Mouse (Mus musculus): ENCODE results near the gene Gars. TPM values are rescaled to one million over a fixed set of nuclear protein-coding genes. Genes with fewer than 3 reads are reported as not detected.

The Gars gene
- 47.9 and 49.9 TPM in 2 replicates for polyA plus RNA-seq (2012)

DNA sequence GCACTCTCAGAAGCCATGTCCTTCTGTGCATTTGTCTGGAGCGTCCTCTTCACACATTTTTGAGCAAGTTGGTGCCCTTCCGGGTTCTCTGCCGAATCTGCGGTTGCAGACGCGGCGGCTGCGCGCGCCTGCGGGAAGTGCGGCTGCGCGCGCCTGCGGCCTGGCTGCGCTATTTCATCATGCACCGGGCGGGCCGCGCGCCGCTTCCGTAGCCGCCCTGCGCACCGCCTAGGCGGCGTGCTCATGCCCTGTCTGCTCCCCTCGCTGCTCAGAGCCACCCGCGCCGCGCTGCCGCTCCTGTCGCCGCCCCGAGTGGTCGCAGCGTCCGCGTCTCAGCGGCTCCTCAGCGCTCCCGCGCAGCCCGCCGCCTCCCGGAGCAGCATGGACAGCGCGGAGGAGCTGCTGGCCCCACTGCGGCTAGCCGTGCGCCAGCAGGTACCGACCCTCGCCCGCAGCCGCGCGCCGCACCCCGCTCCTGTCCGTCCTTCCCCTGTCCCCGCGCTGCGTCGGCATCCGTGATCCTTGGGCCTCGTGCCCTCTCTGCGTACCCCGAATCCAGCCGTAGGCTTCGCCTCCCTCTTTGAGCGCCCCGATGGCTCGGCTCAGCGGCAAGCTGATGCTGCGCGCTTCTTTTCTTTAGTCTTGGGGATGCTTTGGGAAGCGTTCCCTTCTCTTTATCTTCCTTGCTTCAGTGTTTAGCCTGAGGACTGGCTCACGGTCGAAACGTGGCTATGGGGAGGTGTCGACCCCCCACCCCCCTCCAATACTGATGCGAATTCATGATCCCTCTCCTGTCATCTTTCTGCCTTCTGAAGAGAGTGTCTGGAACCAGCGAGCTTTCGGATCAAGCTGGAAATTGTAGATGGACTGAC is at the start of gene Gars:
Gene Gars, plus strand, starts transcription at position 209 of the 872 bp plus-strand sequence.

DNA sequence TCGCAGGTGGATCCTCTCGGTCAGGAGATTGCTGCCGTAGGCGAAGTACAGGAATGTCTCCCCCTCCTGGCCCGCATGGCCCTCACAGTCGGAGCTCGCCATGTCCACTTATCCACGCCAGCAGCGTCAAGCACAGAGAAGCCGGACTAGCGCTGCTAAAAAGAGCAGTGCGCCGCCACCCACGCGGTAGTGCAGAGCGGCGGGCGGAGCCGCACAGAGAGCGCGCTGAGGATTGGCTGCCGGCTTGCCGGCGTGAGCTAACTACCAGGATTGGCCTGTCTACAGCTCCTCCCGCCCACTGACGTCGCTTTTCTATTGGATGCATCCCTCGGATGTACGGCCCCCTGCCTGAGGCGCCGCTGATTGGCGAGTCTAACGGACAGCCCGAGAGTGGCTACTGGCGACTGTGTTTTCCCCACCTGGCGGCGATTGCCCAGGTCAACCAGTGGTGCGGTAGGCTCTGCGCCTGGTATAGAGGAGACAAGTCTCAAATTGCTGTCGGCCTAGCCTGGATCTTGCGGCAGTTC is 45.0 kb upstream of the Gars start, which contains the start of gene Ggct:
Gene Ggct, minus strand, starts transcription at position 217 of the 527 bp plus-strand sequence.

Other genes with a start within 250 kb of the Gars start
- gene Znrf2, start 221.1 kb upstream of the Gars start, polyA plus RNA-seq (2012), result 31.9 and 32.4 TPM in 2 replicates
- gene Nod1, start 65.4 kb upstream of the Gars start, polyA plus RNA-seq (2012), result 3.8 and 6.4 TPM in 2 replicates
- gene Ggct, start 45.1 kb upstream of the Gars start, polyA plus RNA-seq (2012), result 8.6 and 13.5 TPM in 2 replicates
- not detected in 2 replicates for gene Crhr2, start 95.0 kb downstream of the Gars start, polyA plus RNA-seq (2012)
- not detected in 2 replicates for gene Inmt, start 137.0 kb downstream of the Gars start, polyA plus RNA-seq (2012)
- 1.1 and 1.2 TPM in 2 replicates for gene Mindy4, start 165.4 kb downstream of the Gars start, polyA plus RNA-seq (2012)

All from megakaryocyte-erythroid progenitor cell, adult 5 weeks (primary cell).